Mouse (Mus musculus): ENCODE data around the gene Hyal3. TPM values are rescaled to one million over a fixed set of nuclear protein-coding genes. Genes with fewer than 3 reads are reported as not detected.

Hyal3 gene
- polyA plus RNA-seq, 1 experiment from 2014 or later, result 0.65 TPM

- peak within 1 kb of the TSS; percentile 87 for H3K27ac ChIP-seq (ENCODE audit: low read depth)
- H3K27me3 ChIP-seq (ENCODE audit: insufficient read depth, low read length), result no peaks in the 10 kb centered on the region
- peaks cover 18% of the 10 kb centered on the region for H3K36me3 ChIP-seq (replicated peaks; ENCODE audit: insufficient read depth, low read length)
- peak; percentile 64 for DNase-seq
- TF ChIP-seq EP300 (IDR thresholded peaks at IDR 0.05; ENCODE audit: low read depth) (peak; percentile 42; the same call in 1 of the 2 replicates), CTCF (IDR thresholded peaks at IDR 0.05; ENCODE audit: low read depth) (no peak)
- 36% methylated on average over 18 of the region's 18 CpGs for WGBS (ENCODE audit: insufficient replicate concordance)
- ATAC-seq, result no peak
- H3K4me3 ChIP-seq (ENCODE audit: low read depth, low read length), result peak within 1 kb of the TSS; percentile 94
- H3K4me2 ChIP-seq (ENCODE audit: low read depth, low read length), result peak within 1 kb of the TSS; percentile 90
- H3K4me1 ChIP-seq (ENCODE audit: insufficient read depth), result peaks cover 74% of the 10 kb centered on the region
- peak within 1 kb of the TSS; percentile 86 for H3K9ac ChIP-seq (replicated peaks)
- no peaks in the 10 kb centered on the region for H3K9me3 ChIP-seq (ENCODE audit: low read length)
Measured at GRCm38 (mm10) chr9:107567702-107568319, 12.8 kb upstream of the Hyal3 start, which contains the start of gene Hyal2. TSS of gene Hyal2 (plus strand) at chr9:107567945.

GRCm38 (mm10) chr9:107568331-107569261 is 12.0 kb upstream of the Hyal3 start:
- TF ChIP-seq CTCF (IDR thresholded peaks at IDR 0.05; ENCODE audit: low read depth) (no peak), EP300 (IDR thresholded peaks at IDR 0.05; ENCODE audit: low read depth) (peak; percentile 78)
- Histone ChIP-seq H3K27me3 (ENCODE audit: insufficient read depth, low read length) (no peaks in the 10 kb centered on the region), H3K4me2 (ENCODE audit: low read depth, low read length) (peak overlapping the region; percentile 90), H3K9me3 (ENCODE audit: low read length) (no peaks in the 10 kb centered on the region), H3K9ac (replicated peaks) (peak overlapping the region; percentile 86), H3K27ac (ENCODE audit: low read depth) (peak overlapping the region; percentile 87), H3K36me3 (replicated peaks; ENCODE audit: insufficient read depth, low read length) (peaks cover 18% of the 10 kb centered on the region), H3K4me3 (ENCODE audit: low read depth, low read length) (peak overlapping the region; percentile 94), H3K4me1 (ENCODE audit: insufficient read depth) (peaks cover 71% of the 10 kb centered on the region)
- peak; percentile 89 for DNase-seq
- peak; percentile 83 for ATAC-seq
- 0% methylated on average over 40 of the region's 41 CpGs for WGBS (ENCODE audit: insufficient replicate concordance)

GRCm38 (mm10) chr9:107569270-107569669 is 11.3 kb upstream of the Hyal3 start:
- Histone ChIP-seq H3K27ac (ENCODE audit: low read depth) (peak overlapping the region; percentile 87), H3K9ac (replicated peaks) (peak overlapping the region; percentile 86), H3K4me1 (ENCODE audit: insufficient read depth) (peaks cover 64% of the 10 kb centered on the region), H3K4me2 (ENCODE audit: low read depth, low read length) (peak overlapping the region; percentile 90), H3K36me3 (replicated peaks; ENCODE audit: insufficient read depth, low read length) (peaks cover 18% of the 10 kb centered on the region), H3K9me3 (ENCODE audit: low read length) (no peaks in the 10 kb centered on the region), H3K27me3 (ENCODE audit: insufficient read depth, low read length) (no peaks in the 10 kb centered on the region), H3K4me3 (ENCODE audit: low read depth, low read length) (peak overlapping the region; percentile 94)
- under 1% methylated on average over 22 of the region's 23 CpGs for WGBS (ENCODE audit: insufficient replicate concordance)
- TF ChIP-seq EP300 (IDR thresholded peaks at IDR 0.05; ENCODE audit: low read depth), result peak; percentile 13; the same call in 1 of the 2 replicates
- TF ChIP-seq CTCF (IDR thresholded peaks at IDR 0.05; ENCODE audit: low read depth), result no peak
- ATAC-seq, result peak; percentile 18
- DNase-seq, result no peak

- Histone ChIP-seq H3K9ac (replicated peaks) (peak overlapping the region; percentile 86), H3K27ac (ENCODE audit: low read depth) (peak overlapping the region; percentile 87), H3K9me3 (ENCODE audit: low read length) (no peaks in the 10 kb centered on the region), H3K4me2 (ENCODE audit: low read depth, low read length) (peak overlapping the region; percentile 90), H3K4me1 (ENCODE audit: insufficient read depth) (peaks cover 61% of the 10 kb centered on the region), H3K4me3 (ENCODE audit: low read depth, low read length) (peak overlapping the region; percentile 94), H3K36me3 (replicated peaks; ENCODE audit: insufficient read depth, low read length) (peaks cover 13% of the 10 kb centered on the region), H3K27me3 (ENCODE audit: insufficient read depth, low read length) (no peaks in the 10 kb centered on the region)
- TF ChIP-seq EP300 (IDR thresholded peaks at IDR 0.05; ENCODE audit: low read depth), result no peak
- TF ChIP-seq CTCF (IDR thresholded peaks at IDR 0.05; ENCODE audit: low read depth), result no peak
- 50% methylated on average over 13 of the region's 13 CpGs for WGBS (ENCODE audit: insufficient replicate concordance)
- ATAC-seq (no peak), DNase-seq (no peak)
Measured at GRCm38 (mm10) chr9:107570016-107570415, 10.6 kb upstream of the Hyal3 start.

- ATAC-seq, result peak; percentile 7
- DNase-seq, result peak; percentile 65
Measured at GRCm38 (mm10) chr9:107570845-107571244, 9.8 kb upstream of the Hyal3 start.

More at GRCm38 (mm10) chr9:107570845-107571244, 9.8 kb upstream of the Hyal3 start:
- no peaks in the 10 kb centered on the region for H3K27me3 ChIP-seq (ENCODE audit: insufficient read depth, low read length)
- H3K4me1 ChIP-seq (ENCODE audit: insufficient read depth), result peaks cover 58% of the 10 kb centered on the region
- peak overlapping the region; percentile 87 for H3K27ac ChIP-seq (ENCODE audit: low read depth)
- peak overlapping the region; percentile 94 for H3K4me3 ChIP-seq (ENCODE audit: low read depth, low read length)
- H3K4me2 ChIP-seq (ENCODE audit: low read depth, low read length), result peak overlapping the region; percentile 90
- TF ChIP-seq EP300 (IDR thresholded peaks at IDR 0.05; ENCODE audit: low read depth), result peak; percentile 84
- TF ChIP-seq CTCF (IDR thresholded peaks at IDR 0.05; ENCODE audit: low read depth), result no peak
- H3K9me3 ChIP-seq (ENCODE audit: low read length), result no peaks in the 10 kb centered on the region
- WGBS (ENCODE audit: insufficient replicate concordance), result 61% methylated on average over 21 of the region's 21 CpGs
- peak overlapping the region; percentile 86 for H3K9ac ChIP-seq (replicated peaks)
- H3K36me3 ChIP-seq (replicated peaks; ENCODE audit: insufficient read depth, low read length), result peaks cover 7% of the 10 kb centered on the region

All from liver, postnatal 0 days (tissue).